Mouse (Mus musculus) myocyte (in vitro differentiated cells): Measurements from ENCODE around the gene Diaph3.

Experiments used
- POLR2A ChIP-seq: IDR thresholded peaks from one replicate; pipeline ENCODE4 v1.6.1; 2011; ENCODE audit warnings: low read depth, mild to moderate bottlenecking, control low read depth, moderate library complexity; ENCODE audit not compliant: insufficient read length
- TCF12 ChIP-seq: IDR thresholded peaks from one replicate; pipeline ENCODE4 v1.6.1; 2011; ENCODE audit warnings: mild to moderate bottlenecking, control low read depth; ENCODE audit not compliant: poor library complexity, insufficient read depth, severe bottlenecking

- TF ChIP-seq POLR2A (no peak), TCF12 (no peak)
Measured at GRCm38 (mm10) chr14:86844075-86844474, 297.0 kb downstream of the Diaph3 start.
